8 mouse cellular contexts compared by ENCODE assay signal in genomic region chr16:92286609-92287008, GRCm38 (mm10). TPM values are rescaled to one million over a fixed set of nuclear protein-coding genes. Genes with fewer than 3 reads are reported as not detected.
DNase-seq lines count a peak whose midpoint lies in the region; ATAC-seq and TF ChIP-seq lines count a peak whose summit lies in the region.

No protein-coding gene starts in this region.

- WGBS in intestine, embryonic 14.5 days, result 9% methylated on average over 7 of the region's 7 CpGs
- 11% methylated on average over 7 of the region's 7 CpGs for WGBS in intestine, embryonic 15.5 days
- 8% methylated on average over 7 of the region's 7 CpGs for WGBS in forebrain, postnatal 0 days
- 12% methylated on average over 7 of the region's 7 CpGs for WGBS in hindbrain, embryonic 16.5 days

- H3K27ac ChIP-seq in intestine, embryonic 14.5 days (ENCODE audit: low read depth), result no peak overlapping the region
- H3K27ac ChIP-seq in intestine, embryonic 15.5 days, result no peak overlapping the region
- H3K27ac ChIP-seq in forebrain, postnatal 0 days (ENCODE audit: low read depth, low read length), result no peak overlapping the region
- H3K27ac ChIP-seq in hindbrain, embryonic 16.5 days (ENCODE audit: low read depth, low read length), result no peak overlapping the region

- no peaks in the 10 kb centered on the region for H3K9me3 ChIP-seq in intestine, embryonic 14.5 days (ENCODE audit: control insufficient read depth, low read length)
- H3K9me3 ChIP-seq in intestine, embryonic 15.5 days, result no peaks in the 10 kb centered on the region
- no peaks in the 10 kb centered on the region for H3K9me3 ChIP-seq in forebrain, postnatal 0 days (ENCODE audit: low read length)
- H3K9me3 ChIP-seq in hindbrain, embryonic 16.5 days (ENCODE audit: control insufficient read depth, low read length), result no peaks in the 10 kb centered on the region

- peaks cover 9% of the 10 kb centered on the region; the same call in 1 of the 2 replicates for H3K4me1 ChIP-seq in intestine, embryonic 14.5 days (replicated peaks; ENCODE audit: control insufficient read depth, insufficient read depth, low read length)
- H3K4me1 ChIP-seq in intestine, embryonic 15.5 days (replicated peaks), result no peaks in the 10 kb centered on the region
- no peaks in the 10 kb centered on the region for H3K4me1 ChIP-seq in forebrain, postnatal 0 days (ENCODE audit: insufficient read depth)
- no peaks in the 10 kb centered on the region; the same call in 1 of the 2 replicates for H3K4me1 ChIP-seq in hindbrain, embryonic 16.5 days (ENCODE audit: control insufficient read depth, insufficient read depth, low read depth, low read length)

- no peak overlapping the region for H3K4me2 ChIP-seq in intestine, embryonic 14.5 days (ENCODE audit: low read length)
- no peak overlapping the region for H3K4me2 ChIP-seq in intestine, embryonic 15.5 days (replicated peaks)
- no peak overlapping the region for H3K4me2 ChIP-seq in forebrain, postnatal 0 days (ENCODE audit: low read depth)
- H3K4me2 ChIP-seq in hindbrain, embryonic 16.5 days (ENCODE audit: low read length), result no peak overlapping the region

- TF ChIP-seq CTCF in forebrain, postnatal 0 days (IDR thresholded peaks at IDR 0.05; ENCODE audit: low read depth), result peak; percentile 93

- no peak overlapping the region for H3K4me3 ChIP-seq in intestine, embryonic 14.5 days (ENCODE audit: low read depth, low read length)
- no peak overlapping the region for H3K4me3 ChIP-seq in intestine, embryonic 15.5 days (replicated peaks)
- no peak overlapping the region for H3K4me3 ChIP-seq in forebrain, postnatal 0 days (ENCODE audit: low read depth, low read length)
- no peak overlapping the region for H3K4me3 ChIP-seq in hindbrain, embryonic 16.5 days (ENCODE audit: low read length)

- ATAC-seq in intestine, embryonic 14.5 days (replicated peaks; ENCODE audit: low FRiP score, low TSS enrichment, low read depth), result no peak
- no peak for ATAC-seq in intestine, embryonic 15.5 days
- peak; percentile 40; the same call in 1 of the 2 replicates for ATAC-seq in forebrain, postnatal 0 days
- ATAC-seq in hindbrain, embryonic 16.5 days, result 0 out of 2 replicates have a peak, but pooled peaks have one; percentile 35

- H3K36me3 ChIP-seq in intestine, embryonic 14.5 days (ENCODE audit: control insufficient read depth, insufficient read depth, low read length), result no peaks in the 10 kb centered on the region
- H3K36me3 ChIP-seq in intestine, embryonic 15.5 days, result no peaks in the 10 kb centered on the region
- no peaks in the 10 kb centered on the region for H3K36me3 ChIP-seq in forebrain, postnatal 0 days (ENCODE audit: insufficient read depth)
- H3K36me3 ChIP-seq in hindbrain, embryonic 16.5 days (ENCODE audit: control insufficient read depth, insufficient read depth, low read length), result no peaks in the 10 kb centered on the region

- no peak overlapping the region for H3K9ac ChIP-seq in intestine, embryonic 14.5 days (ENCODE audit: low read length)
- no peak overlapping the region for H3K9ac ChIP-seq in intestine, embryonic 15.5 days
- H3K9ac ChIP-seq in forebrain, postnatal 0 days, result no peak overlapping the region
- H3K9ac ChIP-seq in hindbrain, embryonic 16.5 days (ENCODE audit: low read depth, low read length), result no peak overlapping the region

- no peaks in the 10 kb centered on the region for H3K27me3 ChIP-seq in intestine, embryonic 14.5 days (replicated peaks; ENCODE audit: control insufficient read depth, insufficient read depth, low read length)
- no peaks in the 10 kb centered on the region for H3K27me3 ChIP-seq in intestine, embryonic 15.5 days (replicated peaks)
- no peaks in the 10 kb centered on the region for H3K27me3 ChIP-seq in forebrain, postnatal 0 days (ENCODE audit: insufficient read depth, low read length)
- H3K27me3 ChIP-seq in hindbrain, embryonic 16.5 days (replicated peaks; ENCODE audit: control insufficient read depth, insufficient read depth, low read length), result no peaks in the 10 kb centered on the region

- peak; percentile 99 for DNase-seq in intestine, embryonic 14.5 days (ENCODE audit: low spot score)
- DNase-seq in c-Kit-positive CD71-positive TER-119-negative erythroid progenitor cells, embryonic 14.5 days (ENCODE audit: low read depth), result peak; percentile 57
- peak; percentile 93 for DNase-seq in forebrain, postnatal 0 days
- DNase-seq in left cerebral cortex, adult 8-10 months (ENCODE audit: low spot score in 2 of 2), result peak; percentile 62 to 94
- peak; percentile 11 to 55 for DNase-seq in monocyte, adult 2 months (ENCODE audit: low read depth in 1 of 2, low spot score in 2 of 2)
- peak; percentile 73 to 90 for DNase-seq in spleen, postnatal 4 days (ENCODE audit: low spot score in 2 of 2)

RNA-seq across cellular contexts. Expression of gene Kcne2, which starts 5.6 kb away (rescaled TPM):
- 0.18 and 0.22 TPM in 2 replicates for polyA plus RNA-seq in intestine, embryonic 14.5 days (2014; fragmentation: Nextera tagmentation; extraction: Ambion mirVana)
- polyA plus RNA-seq in intestine, embryonic 15.5 days (2015; fragmentation: Nextera tagmentation; extraction: Ambion mirVana), result 0.37 TPM in 1 of 2 replicates, not detected in the other
- 1.5 and 3.9 TPM in 2 replicates for total RNA-seq in forebrain, postnatal 0 days (2014; rRNA removed)
- polyA plus RNA-seq in forebrain, postnatal 0 days (2015; fragmentation: Nextera tagmentation; extraction: Ambion mirVana), result 7.6 and 10.2 TPM in 2 replicates
- 35.1 and 37.2 TPM in 2 replicates for polyA plus RNA-seq in hindbrain, embryonic 16.5 days (2015; fragmentation: Nextera tagmentation; extraction: Ambion mirVana)
- total RNA-seq in left cerebral cortex, adult 8-10 months (2022), result 1 to 10 TPM in 1 of 4 experiments, under 1 TPM in 2, not detected in 1; 0.21 to 2.5 (median 0.66) TPM

RNA-seq across cellular contexts. Expression of gene Smim11, which starts 14.5 kb away (rescaled TPM):
- polyA plus RNA-seq in intestine, embryonic 14.5 days (2014; fragmentation: Nextera tagmentation; extraction: Ambion mirVana), result 130 and 134 TPM in 2 replicates
- 110 and 128 TPM in 2 replicates for polyA plus RNA-seq in intestine, embryonic 15.5 days (2015; fragmentation: Nextera tagmentation; extraction: Ambion mirVana)
- total RNA-seq in forebrain, postnatal 0 days (2014; rRNA removed), result 24.7 and 27.5 TPM in 2 replicates
- polyA plus RNA-seq in forebrain, postnatal 0 days (2015; fragmentation: Nextera tagmentation; extraction: Ambion mirVana), result 54.3 and 61.7 TPM in 2 replicates
- 55.4 and 57.7 TPM in 2 replicates for polyA plus RNA-seq in hindbrain, embryonic 16.5 days (2015; fragmentation: Nextera tagmentation; extraction: Ambion mirVana)
- 10 to 100 TPM; 17.2 to 27.5 (median 17.9) TPM for total RNA-seq in left cerebral cortex, adult 8-10 months (2022)

RNA-seq across cellular contexts. Expression of gene Fam243, which starts 34.6 kb away (rescaled TPM):
- not detected in 2 replicates for polyA plus RNA-seq in intestine, embryonic 14.5 days (2014; fragmentation: Nextera tagmentation; extraction: Ambion mirVana)
- polyA plus RNA-seq in intestine, embryonic 15.5 days (2015; fragmentation: Nextera tagmentation; extraction: Ambion mirVana), result not detected in 2 replicates
- 0.15 TPM in 1 of 2 replicates, not detected in the other for total RNA-seq in forebrain, postnatal 0 days (2014; rRNA removed)
- not detected in 2 replicates for polyA plus RNA-seq in forebrain, postnatal 0 days (2015; fragmentation: Nextera tagmentation; extraction: Ambion mirVana)
- polyA plus RNA-seq in hindbrain, embryonic 16.5 days (2015; fragmentation: Nextera tagmentation; extraction: Ambion mirVana), result not detected in 2 replicates
- not detected for total RNA-seq in left cerebral cortex, adult 8-10 months (2022)

Comparison
In these comparisons a context has a peak if more than half of its experiments do, and no peak if none do; other contexts are left out.
1. ATAC-seq: peak in forebrain, postnatal 0 days (single experiment) and hindbrain, embryonic 16.5 days (single experiment); none in intestine, embryonic 14.5 days (single experiment) and intestine, embryonic 15.5 days (single experiment).
2. DNase-seq: peak in every context shown above with its lines; median percentile 99 in intestine, embryonic 14.5 days; 93 in forebrain, postnatal 0 days; 82 in spleen, postnatal 4 days; 78 in left cerebral cortex, adult 8-10 months; 57 in c-Kit-positive CD71-positive TER-119-negative erythroid progenitor cells, embryonic 14.5 days; 33 in monocyte, adult 2 months.